Mouse (Mus musculus): ENCODE results near the gene Car6.

The Car6 gene

GRCm38 (mm10) chr4:150177122-150177521 is 24.0 kb downstream of the Car6 start:
- no peak for DNase-seq

- peak; percentile 30 for DNase-seq
Observed at GRCm38 (mm10) chr4:150176535-150176934, 24.6 kb downstream of the Car6 start.

GRCm38 (mm10) chr4:150174027-150174426 is 27.1 kb downstream of the Car6 start:
- DNase-seq, result no peak

GRCm38 (mm10) chr4:150173281-150173680 is 27.9 kb downstream of the Car6 start:
- DNase-seq, result peak; percentile 52

GRCm38 (mm10) chr4:150172107-150172506 is 29.0 kb downstream of the Car6 start:
- no peak for DNase-seq

GRCm38 (mm10) chr4:150168406-150168805 is 32.7 kb downstream of the Car6 start:
- DNase-seq, result peak; percentile 20

- DNase-seq, result peak; percentile 24
Observed at GRCm38 (mm10) chr4:150164875-150165274, 36.3 kb downstream of the Car6 start.

GRCm38 (mm10) chr4:150162561-150163169 is 38.5 kb downstream of the Car6 start:
- DNase-seq, result no peak

GRCm38 (mm10) chr4:150159458-150159857 is 41.7 kb downstream of the Car6 start:
- DNase-seq, result no peak

- DNase-seq, result no peak
Observed at GRCm38 (mm10) chr4:150157348-150157882, 43.7 kb downstream of the Car6 start.

GRCm38 (mm10) chr4:150155731-150156130 is 45.4 kb downstream of the Car6 start:
- no peak for DNase-seq

GRCm38 (mm10) chr4:150155301-150155700 is 45.8 kb downstream of the Car6 start:
- DNase-seq, result no peak

GRCm38 (mm10) chr4:150152483-150152882 is 48.6 kb downstream of the Car6 start:
- DNase-seq, result no peak

GRCm38 (mm10) chr4:150151045-150151444 is 50.1 kb downstream of the Car6 start:
- DNase-seq, result no peak

GRCm38 (mm10) chr4:150146286-150146685 is 54.8 kb downstream of the Car6 start:
- no peak for DNase-seq

GRCm38 (mm10) chr4:150144242-150144641 is 56.9 kb downstream of the Car6 start:
- no peak for DNase-seq

GRCm38 (mm10) chr4:150140346-150140745 is 60.8 kb downstream of the Car6 start:
- DNase-seq, result no peak

- no peak for DNase-seq
Observed at GRCm38 (mm10) chr4:150139090-150139489, 62.0 kb downstream of the Car6 start.

- peak; percentile 82 for DNase-seq
Observed at GRCm38 (mm10) chr4:150138084-150138543, 63.0 kb downstream of the Car6 start.

- DNase-seq, result no peak
Observed at GRCm38 (mm10) chr4:150137368-150138083, 63.6 kb downstream of the Car6 start.

Measured in lung, postnatal 10 days (tissue).